Mouse (Mus musculus) intestine, postnatal 0 days (tissue): ENCODE results near the gene Mia. TPM values are rescaled to one million over a fixed set of nuclear protein-coding genes. Genes with fewer than 3 reads are reported as not detected.
A peak's percentile ranks its signal among the peaks of the same experiment; 100 is the strongest.

Experiments
- ATAC-seq: fragments of 200-750 bp; cut with Nextera tagmentation; 2 replicates; pipeline ENCODE4 v1.8.0; 2017; ENCODE audit warnings: mild to moderate bottlenecking, moderate TSS enrichment, moderate library complexity
- H3K27ac ChIP-seq: fragments of 300-500 bp; sonication (generic); 2 replicates; pipeline ENCODE4 v1.5.1; 2014; ENCODE audit warnings: mild to moderate bottlenecking, low read depth, low read length, moderate library complexity
- H3K27me3 ChIP-seq: fragments of 300-500 bp; sonication (generic); replicated peaks from 2 replicates; pipeline ENCODE4 v1.6.1; 2014; ENCODE audit warnings: low read length, mixed read lengths; ENCODE audit not compliant: control insufficient read depth, insufficient read depth
- H3K36me3 ChIP-seq: fragments of 300-500 bp; sonication (generic); 2 replicates; pipeline ENCODE4 v1.6.1; 2014; ENCODE audit warnings: mild to moderate bottlenecking, moderate library complexity; ENCODE audit not compliant: control insufficient read depth, insufficient read depth
- H3K4me1 ChIP-seq: fragments of 300-500 bp; sonication (generic); replicated peaks from 2 replicates; pipeline ENCODE4 v1.6.1; 2014; ENCODE audit warnings: antibody characterized with exemption, low read length, mixed read lengths; ENCODE audit not compliant: control insufficient read depth, insufficient read depth
- H3K4me2 ChIP-seq: fragments of 300-500 bp; sonication (generic); replicated peaks from 2 replicates; pipeline ENCODE4 v1.6.1; 2014; ENCODE audit warnings: low read depth, mild to moderate bottlenecking, moderate library complexity
- H3K4me3 ChIP-seq: fragments of 300-500 bp; sonication (generic); 2 replicates; pipeline ENCODE4 v1.5.1; 2014; ENCODE audit warnings: low read depth, low read length
- H3K9ac ChIP-seq: fragments of 300-500 bp; sonication (generic); 2 replicates; pipeline ENCODE4 v1.6.1; 2014; ENCODE audit warnings: mild to moderate bottlenecking, low read depth, low read length
- H3K9me3 ChIP-seq: fragments of 300-500 bp; sonication (generic); 2 replicates; pipeline ENCODE4 v1.6.1; 2016; ENCODE audit warnings: mixed run types; ENCODE audit not compliant: control insufficient read depth
- CTCF ChIP-seq: sonication (generic); IDR thresholded peaks from 2 replicates; pipeline ENCODE4 v1.5.1; 2016; ENCODE audit warnings: low read depth, mild to moderate bottlenecking, control low read depth, antibody characterized with exemption, moderate library complexity
- WGBS: fragments of 180-500 bp; shearing (Covaris S2); extraction: QIAGEN DNeasy Blood & Tissue Kit; methylation state at CpG from one replicate; pipeline ENCODE4 v1.1.7; 2014; 5-methylcytosine and 5-hydroxymethylcytosine counted together
- polyA plus RNA-seq: library from polyadenylated mRNA; unstranded; fragments of >200 nt; fragmentation: Nextera tagmentation; extraction: Ambion mirVana; gene quantifications from 2 replicates; pipeline ENCODE4 v1.2.1, GENCODE M21; 2015

The Mia gene
- polyA plus RNA-seq, 1 experiment from 2014 or later = not detected

DNA sequence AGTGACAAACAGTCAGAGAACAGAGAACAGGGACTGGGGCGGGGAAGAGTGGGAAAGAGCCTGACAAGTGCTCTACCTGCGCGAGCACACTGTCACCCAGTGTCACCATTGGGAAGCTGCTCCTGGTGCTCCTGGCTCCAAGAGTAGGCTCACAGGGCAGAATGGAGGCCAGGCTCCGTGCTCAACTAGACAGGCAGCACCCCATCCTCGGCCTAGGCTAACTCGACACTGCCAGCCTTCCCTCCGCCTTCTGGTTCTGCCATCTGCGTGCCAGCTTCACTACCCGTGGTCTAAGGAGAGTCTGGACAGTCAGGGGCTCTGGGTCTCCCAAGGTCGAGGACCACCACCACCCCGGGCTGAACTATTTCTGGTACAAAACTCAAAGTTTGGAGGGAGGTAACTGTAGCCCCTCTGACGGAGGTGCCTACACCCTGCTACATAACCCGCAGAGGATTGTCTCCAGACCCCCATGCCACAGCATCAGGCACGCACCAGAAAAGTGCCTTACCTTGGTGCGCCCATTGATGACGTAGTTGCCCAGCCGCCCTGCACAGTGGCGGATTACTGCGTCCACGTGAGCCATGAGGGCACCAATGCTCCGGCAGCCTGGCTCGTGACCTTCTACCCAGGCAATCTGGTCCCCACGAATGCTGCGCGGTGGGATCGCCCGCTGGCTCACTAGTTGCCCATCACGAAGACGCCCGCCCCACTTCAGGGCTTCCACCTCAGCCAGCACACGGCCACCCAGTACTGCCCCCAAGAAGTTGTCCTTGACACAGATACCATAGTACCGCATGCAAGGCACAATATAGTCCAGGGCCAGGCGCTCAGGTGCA lies 16.6 kb downstream of the Mia start:
- no peak overlapping the region for H3K4me3 ChIP-seq
- no peaks in the 10 kb centered on the region for H3K9me3 ChIP-seq
- peaks cover 26% of the 10 kb centered on the region for H3K36me3 ChIP-seq
- peak overlapping the region; percentile 86; the same call in 1 of the 2 replicates for H3K9ac ChIP-seq
- H3K4me2 ChIP-seq = peak overlapping the region; percentile 77
- H3K4me1 ChIP-seq = peaks cover 15% of the 10 kb centered on the region
- no peak for ATAC-seq
- 75% methylated on average over 33 of the region's 33 CpGs for WGBS
- H3K27ac ChIP-seq = no peak overlapping the region; the same call in 1 of the 2 replicates
- no peak for TF ChIP-seq CTCF
- H3K27me3 ChIP-seq = no peaks in the 10 kb centered on the region

DNA sequence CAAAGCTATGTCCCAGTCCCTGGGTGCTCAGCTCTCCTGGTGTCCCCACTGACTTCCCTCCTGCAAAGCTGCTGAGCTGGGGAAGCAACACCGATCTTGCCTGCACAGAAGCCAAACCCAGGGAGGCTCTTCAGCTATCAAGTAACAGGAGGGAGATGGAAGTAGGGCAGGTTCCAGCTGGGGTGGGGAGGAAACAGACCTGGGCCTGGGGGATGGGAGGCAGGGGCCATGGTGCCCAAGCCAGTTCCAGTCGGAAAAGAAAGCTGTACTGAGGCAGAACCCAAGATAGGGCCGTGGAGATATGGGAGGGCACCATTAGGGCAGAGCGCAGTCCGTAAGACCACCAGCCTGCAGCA lies 17.5 kb downstream of the Mia start:
- no peak for TF ChIP-seq CTCF
- H3K4me1 ChIP-seq = peaks cover 15% of the 10 kb centered on the region
- no peak overlapping the region; the same call in 1 of the 2 replicates for H3K27ac ChIP-seq
- no peak for ATAC-seq
- 66% methylated on average over 5 of the region's 5 CpGs for WGBS
- no peak overlapping the region for H3K9ac ChIP-seq
- no peak overlapping the region for H3K4me3 ChIP-seq
- peak overlapping the region; percentile 77; the same call in 1 of the 2 replicates for H3K4me2 ChIP-seq
- no peaks in the 10 kb centered on the region for H3K27me3 ChIP-seq
- H3K9me3 ChIP-seq = no peaks in the 10 kb centered on the region
- peaks cover 35% of the 10 kb centered on the region for H3K36me3 ChIP-seq

DNA sequence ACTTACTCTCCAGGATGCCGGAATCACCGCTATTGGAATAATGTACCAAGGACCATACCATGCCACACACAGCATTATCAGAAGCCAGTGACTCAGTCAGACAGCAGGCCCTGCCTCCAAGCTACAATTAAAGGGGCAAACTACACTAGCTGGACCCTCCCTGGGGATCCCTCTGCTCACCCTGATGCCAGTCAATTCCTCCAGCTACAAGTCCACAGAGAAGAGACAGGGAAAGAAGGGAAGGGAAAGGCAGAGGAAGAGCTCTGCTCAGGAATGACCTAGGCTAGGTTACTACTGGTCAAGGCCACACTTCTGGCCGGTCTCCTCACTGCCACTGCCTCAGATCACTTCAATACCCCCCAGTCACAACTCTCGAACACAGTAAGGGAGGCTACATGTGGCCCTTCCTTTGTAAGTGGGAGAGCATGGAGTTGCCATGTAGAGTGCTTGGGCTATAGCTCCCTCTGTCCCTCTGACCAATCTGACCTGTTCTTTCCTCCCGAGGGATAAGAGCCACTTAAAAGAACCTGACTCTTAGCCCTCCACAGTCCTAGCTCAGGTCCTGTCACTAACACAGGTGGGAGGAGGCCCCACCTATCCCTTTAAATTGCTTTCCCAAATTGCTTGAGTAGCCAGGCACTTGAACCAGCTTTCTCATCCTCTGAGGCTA lies 18.0 kb downstream of the Mia start:
- WGBS = 74% methylated on average over 5 of the region's 5 CpGs
- H3K4me1 ChIP-seq = peaks cover 15% of the 10 kb centered on the region

DNA sequence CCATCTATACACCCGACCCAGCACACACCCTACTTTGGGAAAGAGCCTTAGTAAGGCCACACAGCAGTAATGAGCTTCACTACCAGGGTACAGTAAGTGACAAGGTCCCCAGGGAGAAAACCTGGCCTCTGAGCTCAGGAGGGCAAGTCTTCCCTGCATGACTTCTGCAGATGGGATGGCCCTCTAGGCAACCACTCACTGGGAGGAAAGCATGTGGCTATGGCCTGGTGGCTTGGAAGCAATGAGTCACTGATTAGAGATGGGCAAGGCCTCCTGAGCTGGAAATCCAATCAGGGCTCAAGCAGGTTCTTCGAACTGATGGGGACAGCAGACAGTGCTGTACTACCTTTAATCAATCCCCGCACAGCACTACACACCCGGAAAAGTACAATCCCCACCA lies 19.2 kb downstream of the Mia start:
- Histone ChIP-seq H3K9me3 (no peaks in the 10 kb centered on the region), H3K4me2 (no peak overlapping the region), H3K4me3 (no peak overlapping the region), H3K27ac (no peak overlapping the region), H3K4me1 (peaks cover 15% of the 10 kb centered on the region), H3K27me3 (no peaks in the 10 kb centered on the region), H3K36me3 (peaks cover 49% of the 10 kb centered on the region), H3K9ac (no peak overlapping the region)
- WGBS = 64% methylated on average over 4 of the region's 4 CpGs
- TF ChIP-seq CTCF = no peak
- ATAC-seq = no peak

More for the DNA sequence above, 18.0 kb downstream of the Mia start:
- Histone ChIP-seq H3K27me3 (no peaks in the 10 kb centered on the region), H3K4me3 (no peak overlapping the region), H3K36me3 (peaks cover 40% of the 10 kb centered on the region), H3K9ac (peak overlapping the region; percentile 7; the same call in 1 of the 2 replicates), H3K9me3 (no peaks in the 10 kb centered on the region), H3K4me2 (peak overlapping the region; percentile 77; the same call in 1 of the 2 replicates), H3K27ac (no peak overlapping the region; the same call in 1 of the 2 replicates)
- no peak for ATAC-seq
- no peak for TF ChIP-seq CTCF

DNA sequence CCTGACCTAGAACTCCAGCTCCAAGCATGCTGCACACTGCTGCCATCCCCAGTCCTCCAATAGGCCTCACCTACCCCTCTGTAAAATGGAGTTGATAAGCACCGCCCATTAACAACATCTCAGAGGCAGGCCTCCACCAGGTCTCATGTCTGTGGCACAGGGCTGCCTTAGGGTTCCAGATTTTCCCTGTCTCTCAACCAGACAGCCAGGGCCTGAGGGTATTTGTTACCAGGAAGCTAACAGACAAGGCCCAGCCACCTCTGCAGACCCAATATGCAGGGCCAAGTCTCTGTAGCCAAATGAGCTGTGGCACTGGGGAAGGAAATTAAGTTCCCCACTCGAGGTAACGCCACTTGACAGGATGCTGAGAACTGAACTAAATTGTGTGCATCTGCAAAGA lies 20.0 kb downstream of the Mia start:
- Histone ChIP-seq H3K9ac (no peak overlapping the region), H3K4me1 (peaks cover 15% of the 10 kb centered on the region), H3K4me2 (no peak overlapping the region), H3K27ac (no peak overlapping the region), H3K4me3 (no peak overlapping the region), H3K9me3 (no peaks in the 10 kb centered on the region), H3K27me3 (no peaks in the 10 kb centered on the region), H3K36me3 (peaks cover 49% of the 10 kb centered on the region)
- 76% methylated on average over 3 of the region's 3 CpGs for WGBS
- ATAC-seq = no peak
- TF ChIP-seq CTCF = no peak

DNA sequence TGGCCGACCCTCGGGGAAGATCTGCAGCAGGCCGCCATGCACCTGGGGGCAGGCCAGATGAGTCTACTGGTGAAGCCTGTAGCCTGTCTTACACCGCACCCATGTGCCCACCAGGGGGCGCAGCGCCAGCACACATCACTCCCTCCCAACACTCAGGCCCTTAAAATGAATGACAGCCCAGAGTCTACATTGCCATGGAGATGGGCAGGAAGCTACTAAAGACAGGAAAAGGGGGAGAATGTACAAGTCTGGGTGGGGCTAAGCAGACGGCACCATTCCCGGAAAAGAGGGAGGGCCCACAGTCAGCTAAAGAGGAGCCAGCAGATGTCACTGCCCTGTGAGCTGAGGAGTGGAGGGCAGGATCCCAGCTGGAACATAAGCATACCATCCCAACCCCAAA lies 21.1 kb downstream of the Mia start:
- Histone ChIP-seq H3K36me3 (peaks cover 49% of the 10 kb centered on the region), H3K9ac (no peak overlapping the region), H3K9me3 (no peaks in the 10 kb centered on the region), H3K27ac (no peak overlapping the region), H3K27me3 (no peaks in the 10 kb centered on the region), H3K4me2 (0 out of 2 replicates have a peak overlapping the region, but pooled peaks have one; percentile 9), H3K4me3 (no peak overlapping the region), H3K4me1 (peaks cover 15% of the 10 kb centered on the region; the same call in 1 of the 2 replicates)
- ATAC-seq = peak; percentile 84
- 15% methylated on average over 8 of the region's 8 CpGs for WGBS
- peak; percentile 98 for TF ChIP-seq CTCF
